Mouse (Mus musculus): ENCODE data around the gene Rtn1. TPM values are rescaled to one million over a fixed set of nuclear protein-coding genes. Genes with fewer than 3 reads are reported as not detected.
A peak's percentile ranks its signal among the peaks of the same experiment; 100 is the strongest.

Gene Rtn1
- total and polyA plus RNA-seq, 2 experiments from 2014 or later = 1,894 to 3,445 TPM

DNA sequence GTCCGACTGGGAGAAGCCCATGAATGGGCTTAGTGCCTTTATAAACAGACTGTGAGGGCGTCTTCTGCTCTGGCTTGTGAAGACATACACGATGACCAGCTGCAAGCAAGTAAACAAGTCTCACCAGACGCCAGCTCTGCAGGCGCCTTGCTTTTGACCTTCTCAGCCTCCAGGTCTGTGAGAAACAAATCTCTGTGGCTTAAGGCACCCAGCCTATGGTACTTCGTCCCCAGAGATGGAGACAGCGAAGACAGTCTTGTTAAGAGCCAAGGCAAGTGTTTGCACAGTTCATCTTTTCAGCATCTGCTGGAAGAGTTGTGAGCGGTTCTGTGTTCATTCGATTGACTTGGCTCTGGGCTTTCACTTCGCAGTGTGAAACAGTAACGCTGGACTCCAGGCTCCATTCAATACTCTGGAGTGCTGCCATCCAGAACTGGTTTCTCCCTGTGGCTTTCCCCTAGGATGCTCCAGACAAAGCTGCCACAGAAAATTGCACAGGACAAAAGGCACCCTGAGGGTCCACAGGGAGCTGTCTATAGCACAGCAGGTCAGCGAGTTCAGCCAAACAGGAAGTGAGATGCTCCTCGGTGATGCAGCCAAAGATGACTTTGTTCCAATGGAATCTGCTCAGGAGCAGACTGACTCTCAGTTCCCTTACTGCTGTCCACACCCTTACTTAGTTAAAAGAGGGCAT is 135.0 kb downstream of the Rtn1 start:
- Histone ChIP-seq H3K36me3 (ENCODE audit: insufficient read depth, low read length) (no peaks in the 10 kb centered on the region), H3K9me3 (ENCODE audit: low read length) (no peaks in the 10 kb centered on the region), H3K27ac (peak overlapping the region; percentile 80), H3K4me2 (ENCODE audit: low read depth, low read length) (peak overlapping the region; percentile 21; the same call in 1 of the 2 replicates), H3K9ac (replicated peaks; ENCODE audit: low read length) (no peak overlapping the region), H3K4me1 (ENCODE audit: insufficient read depth, low read length) (peaks cover 9% of the 10 kb centered on the region; the same call in 1 of the 2 replicates), H3K27me3 (ENCODE audit: insufficient read depth, low read length) (no peaks in the 10 kb centered on the region), H3K4me3 (ENCODE audit: low read length) (no peak overlapping the region)
- TF ChIP-seq CTCF (IDR thresholded peaks at IDR 0.05; ENCODE audit: low read depth) = no peak
- peak; percentile 93 for ATAC-seq
- peak; percentile 83 for DNase-seq (ENCODE audit: low spot score)
- WGBS = 23% methylated on average over 13 of the region's 13 CpGs

- Histone ChIP-seq H3K9ac (replicated peaks; ENCODE audit: low read length) (no peak overlapping the region), H3K36me3 (ENCODE audit: insufficient read depth, low read length) (no peaks in the 10 kb centered on the region), H3K27ac (no peak overlapping the region), H3K27me3 (ENCODE audit: insufficient read depth, low read length) (no peaks in the 10 kb centered on the region), H3K9me3 (ENCODE audit: low read length) (no peaks in the 10 kb centered on the region), H3K4me1 (ENCODE audit: insufficient read depth, low read length) (peaks cover 18% of the 10 kb centered on the region), H3K4me3 (ENCODE audit: low read length) (no peak overlapping the region), H3K4me2 (ENCODE audit: low read depth, low read length) (no peak overlapping the region)
- 81% methylated on average over 2 of the region's 2 CpGs for WGBS
- peak; percentile 49 for TF ChIP-seq CTCF (IDR thresholded peaks at IDR 0.05; ENCODE audit: low read depth)
- DNase-seq (ENCODE audit: low spot score) = no peak
- no peak for ATAC-seq
Measured at GRCm38 (mm10) chr12:72267614-72268013, 141.2 kb downstream of the Rtn1 start.

- no peaks in the 10 kb centered on the region for H3K9me3 ChIP-seq (ENCODE audit: low read length)
- peaks cover 18% of the 10 kb centered on the region for H3K4me1 ChIP-seq (ENCODE audit: insufficient read depth, low read length)
- H3K9ac ChIP-seq (replicated peaks; ENCODE audit: low read length) = no peak overlapping the region
- H3K27ac ChIP-seq = peak overlapping the region; percentile 57
- WGBS = 76% methylated on average over 3 of the region's 3 CpGs
- DNase-seq (ENCODE audit: low spot score) = peak; percentile 91
- peak; percentile 92 for ATAC-seq
- no peak overlapping the region for H3K4me2 ChIP-seq (ENCODE audit: low read depth, low read length)
- H3K4me3 ChIP-seq (ENCODE audit: low read length) = no peak overlapping the region
- TF ChIP-seq CTCF (IDR thresholded peaks at IDR 0.05; ENCODE audit: low read depth) = no peak
- H3K36me3 ChIP-seq (ENCODE audit: insufficient read depth, low read length) = no peaks in the 10 kb centered on the region
- H3K27me3 ChIP-seq (ENCODE audit: insufficient read depth, low read length) = no peaks in the 10 kb centered on the region
Measured at GRCm38 (mm10) chr12:72265261-72266228, 143.3 kb downstream of the Rtn1 start.

GRCm38 (mm10) chr12:72263213-72264103 is 145.4 kb downstream of the Rtn1 start:
- no peak for TF ChIP-seq CTCF (IDR thresholded peaks at IDR 0.05; ENCODE audit: low read depth)
- no peaks in the 10 kb centered on the region for H3K9me3 ChIP-seq (ENCODE audit: low read length)
- H3K9ac ChIP-seq (replicated peaks; ENCODE audit: low read length) = 0 out of 2 replicates have a peak overlapping the region, but pooled peaks have one; percentile 14
- H3K4me3 ChIP-seq (ENCODE audit: low read length) = no peak overlapping the region
- WGBS = 46% methylated on average over 12 of the region's 12 CpGs
- H3K27ac ChIP-seq = peak overlapping the region; percentile 78
- ATAC-seq (peak; percentile 79), DNase-seq (ENCODE audit: low spot score) (peak; percentile 47)
- no peaks in the 10 kb centered on the region for H3K36me3 ChIP-seq (ENCODE audit: insufficient read depth, low read length)
- no peak overlapping the region; the same call in 1 of the 2 replicates for H3K4me2 ChIP-seq (ENCODE audit: low read depth, low read length)
- peaks cover 18% of the 10 kb centered on the region for H3K4me1 ChIP-seq (ENCODE audit: insufficient read depth, low read length)
- H3K27me3 ChIP-seq (ENCODE audit: insufficient read depth, low read length) = no peaks in the 10 kb centered on the region

- Histone ChIP-seq H3K27ac (0 out of 2 replicates have a peak overlapping the region, but pooled peaks have one; percentile 8), H3K4me3 (ENCODE audit: low read length) (no peak overlapping the region), H3K4me2 (ENCODE audit: low read depth, low read length) (no peak overlapping the region), H3K9me3 (ENCODE audit: low read length) (no peaks in the 10 kb centered on the region), H3K27me3 (ENCODE audit: insufficient read depth, low read length) (no peaks in the 10 kb centered on the region), H3K9ac (replicated peaks; ENCODE audit: low read length) (no peak overlapping the region), H3K36me3 (ENCODE audit: insufficient read depth, low read length) (no peaks in the 10 kb centered on the region), H3K4me1 (ENCODE audit: insufficient read depth, low read length) (no peaks in the 10 kb centered on the region)
- DNase-seq (ENCODE audit: low spot score) (no peak), ATAC-seq (no peak)
- no peak for TF ChIP-seq CTCF (IDR thresholded peaks at IDR 0.05; ENCODE audit: low read depth)
- WGBS = 52% methylated on average over 6 of the region's 6 CpGs
Measured at GRCm38 (mm10) chr12:72257000-72257399, 151.9 kb downstream of the Rtn1 start.

GRCm38 (mm10) chr12:72253040-72253439 is 155.8 kb downstream of the Rtn1 start:
- Histone ChIP-seq H3K4me3 (ENCODE audit: low read length) (no peak overlapping the region), H3K9me3 (ENCODE audit: low read length) (0 out of 2 replicates have a peak, but pooled peaks cover 3% of the 10 kb centered on the region), H3K4me1 (ENCODE audit: insufficient read depth, low read length) (no peaks in the 10 kb centered on the region), H3K4me2 (ENCODE audit: low read depth, low read length) (no peak overlapping the region), H3K9ac (replicated peaks; ENCODE audit: low read length) (no peak overlapping the region), H3K36me3 (ENCODE audit: insufficient read depth, low read length) (no peaks in the 10 kb centered on the region), H3K27me3 (ENCODE audit: insufficient read depth, low read length) (no peaks in the 10 kb centered on the region), H3K27ac (0 out of 2 replicates have a peak overlapping the region, but pooled peaks have one; percentile 15)
- DNase-seq (ENCODE audit: low spot score) (peak; percentile 46), ATAC-seq (peak; percentile 81; the same call in 1 of the 2 replicates)
- WGBS = 32% methylated on average over 3 of the region's 3 CpGs
- no peak for TF ChIP-seq CTCF (IDR thresholded peaks at IDR 0.05; ENCODE audit: low read depth)
